Mouse (Mus musculus) CH12.LX (cell line): ENCODE measurements around the gene Slc34a1. TPM values are rescaled to one million over a fixed set of nuclear protein-coding genes. Genes with fewer than 3 reads are reported as not detected.

ENCODE experiments used
- DNase-seq: peaks from one replicate; pipeline ENCODE4 v3.0.0-alpha.2; 2013; ENCODE audit errors: extremely low read depth
- H3K27ac ChIP-seq: 2 replicates; pipeline ENCODE4 v1.5.1; 2012; ENCODE audit warnings: low read depth, mild to moderate bottlenecking, control low read depth, moderate library complexity; ENCODE audit not compliant: insufficient read depth
- H3K27me3 ChIP-seq: replicated peaks from 2 replicates; pipeline ENCODE3; 2012; ENCODE audit warnings: inconsistent platforms
- H3K36me3 ChIP-seq, 2 experiments: replicated peaks in 1 of 2; 2 replicates each; pipeline versions ENCODE3 to v1.6.1; 2012; ENCODE audit warnings: inconsistent platforms in 1 of 2, low read length in 1 of 2, mild to moderate bottlenecking in 1 of 2, mixed read lengths in 1 of 2, moderate library complexity in 1 of 2; ENCODE audit not compliant: control insufficient read depth in 1 of 2, insufficient read depth in 1 of 2
- H3K4me1 ChIP-seq, 2 experiments: 2 replicates each; pipeline ENCODE4 v1.6.1; 2012; ENCODE audit warnings: inconsistent platforms in 1 of 2, moderate library complexity in 1 of 2; ENCODE audit not compliant: insufficient read depth in 2 of 2, control insufficient read depth in 1 of 2
- H3K4me2 ChIP-seq: 2 replicates; pipeline ENCODE4 v1.6.1; 2012; ENCODE audit warnings: low read depth, mild to moderate bottlenecking, control low read depth; ENCODE audit not compliant: poor library complexity, insufficient read depth, severe bottlenecking
- H3K4me3 ChIP-seq, 3 experiments: fragments of 150-350 bp in 1 of 3; sonication (generic) in 1 of 3; replicated peaks in 1 of 3; 2 replicates each; pipeline versions ENCODE3 to v1.5.1; 2011 to 2012; ENCODE audit warnings: low read depth in 2 of 3, low read length in 2 of 3, mild to moderate bottlenecking in 2 of 3, moderate library complexity in 2 of 3, control low read depth in 1 of 3, improper control_type of control experiment in 1 of 3, inconsistent platforms in 1 of 3, mixed read lengths in 1 of 3; ENCODE audit not compliant: poor library complexity in 1 of 3
- H3K79me2 ChIP-seq: replicated peaks from 2 replicates; pipeline ENCODE4 v1.6.1; 2012; ENCODE audit warnings: mild to moderate bottlenecking, moderate library complexity; ENCODE audit not compliant: control insufficient read depth, poor library complexity, insufficient read depth, severe bottlenecking; ENCODE audit errors: extremely low read depth
- H3K9ac ChIP-seq: 2 replicates; pipeline ENCODE4 v1.6.1; 2012; ENCODE audit warnings: low read depth, mild to moderate bottlenecking, control low read depth, moderate library complexity; ENCODE audit not compliant: insufficient read depth
- H3K9me3 ChIP-seq: replicated peaks from 2 replicates; pipeline ENCODE3; 2012; ENCODE audit warnings: low read length, inconsistent platforms, mixed read lengths
- BHLHE40 ChIP-seq: IDR thresholded peaks from 2 replicates; pipeline ENCODE4 v1.6.1; 2011; ENCODE audit warnings: mild to moderate bottlenecking, low read depth, low read length, improper control_type of control experiment
- CHD1 ChIP-seq: IDR thresholded peaks from 2 replicates; pipeline ENCODE4 v1.6.1; 2012; ENCODE audit warnings: low read depth, low read length, improper control_type of control experiment, inconsistent platforms
- CHD2 ChIP-seq: IDR thresholded peaks from 2 replicates; pipeline ENCODE4 v1.6.1; 2011; ENCODE audit warnings: low read length, improper control_type of control experiment
- ELF1 ChIP-seq: IDR thresholded peaks from 2 replicates; pipeline ENCODE4 v1.6.1; 2014; ENCODE audit warnings: low read depth, mild to moderate bottlenecking, inconsistent platforms, low read length, improper control_type of control experiment
- EP300 ChIP-seq: IDR thresholded peaks from 2 replicates; pipeline ENCODE4 v1.6.1; 2011; ENCODE audit warnings: low read length, improper control_type of control experiment
- ETS1 ChIP-seq: conservative IDR thresholded peaks from 2 replicates; pipeline ENCODE4 v1.6.1; 2012; ENCODE audit warnings: low read depth, mild to moderate bottlenecking, inconsistent platforms, low read length, improper control_type of control experiment, moderate library complexity
- IRF4 ChIP-seq: IDR thresholded peaks from 2 replicates; pipeline ENCODE4 v1.6.1; 2014; ENCODE audit warnings: low read depth, mild to moderate bottlenecking, inconsistent platforms, low read length, improper control_type of control experiment
- JUN ChIP-seq: IDR thresholded peaks from 2 replicates; pipeline ENCODE4 v1.6.1; 2011; ENCODE audit warnings: low read depth, mild to moderate bottlenecking, low read length, improper control_type of control experiment, moderate library complexity; ENCODE audit not compliant: insufficient read depth
- JUND ChIP-seq: conservative IDR thresholded peaks from 2 replicates; pipeline ENCODE4 v1.6.1; 2011; ENCODE audit warnings: low read depth, low read length, improper control_type of control experiment
- KAT2A ChIP-seq: IDR thresholded peaks from 2 replicates; pipeline ENCODE4 v1.6.1; 2012; ENCODE audit warnings: low read length, improper control_type of control experiment, inconsistent platforms; ENCODE audit not compliant: insufficient replicate concordance
- MAFK ChIP-seq: IDR thresholded peaks from 2 replicates; pipeline ENCODE4 v1.6.1; 2011; ENCODE audit warnings: low read length, improper control_type of control experiment; ENCODE audit not compliant: insufficient replicate concordance
- MAZ ChIP-seq: IDR thresholded peaks from 2 replicates; pipeline ENCODE4 v1.6.1; 2012; ENCODE audit warnings: low read depth, mild to moderate bottlenecking, inconsistent platforms, low read length, improper control_type of control experiment, moderate library complexity
- MEF2A ChIP-seq: IDR thresholded peaks from 2 replicates; pipeline ENCODE4 v1.6.1; 2014; ENCODE audit warnings: low read depth, mild to moderate bottlenecking, inconsistent platforms, low read length, improper control_type of control experiment, borderline replicate concordance
- MYC ChIP-seq: IDR thresholded peaks from 2 replicates; pipeline ENCODE4 v1.6.1; 2011; ENCODE audit warnings: low read depth, mild to moderate bottlenecking, improper control_type of control experiment, low read length
- NELFE ChIP-seq: IDR thresholded peaks from 2 replicates; pipeline ENCODE4 v1.6.1; 2011; ENCODE audit warnings: low read depth, low read length, improper control_type of control experiment
- NRF1 ChIP-seq: IDR thresholded peaks from 2 replicates; pipeline ENCODE4 v1.6.1; 2014; ENCODE audit warnings: low read depth, mild to moderate bottlenecking, inconsistent platforms, low read length, improper control_type of control experiment, moderate library complexity
- PAX5 ChIP-seq: IDR thresholded peaks from 2 replicates; pipeline ENCODE4 v1.6.1; 2012; ENCODE audit warnings: low read length, inconsistent platforms, mixed read lengths
- POLR2A ChIP-seq: IDR thresholded peaks from 2 replicates; pipeline ENCODE4 v1.6.1; 2011; ENCODE audit warnings: low read depth, mild to moderate bottlenecking, improper control_type of control experiment, low read length
- POLR2AphosphoS2 ChIP-seq: IDR thresholded peaks from 2 replicates; pipeline ENCODE4 v1.6.1; 2011; ENCODE audit warnings: low read depth, low read length, improper control_type of control experiment
- SIN3A ChIP-seq: IDR thresholded peaks from 2 replicates; pipeline ENCODE4 v1.6.1; 2012; ENCODE audit warnings: low read length, improper control_type of control experiment, inconsistent platforms
- SMC3 ChIP-seq: IDR thresholded peaks from 2 replicates; pipeline ENCODE4 v1.6.1; 2011; ENCODE audit warnings: low read depth, low read length, improper control_type of control experiment
- TCF12 ChIP-seq: IDR thresholded peaks from 2 replicates; pipeline ENCODE4 v1.6.1; 2014; ENCODE audit warnings: low read depth, mild to moderate bottlenecking, inconsistent platforms, low read length, improper control_type of control experiment
- UBTF ChIP-seq: IDR thresholded peaks from 2 replicates; pipeline ENCODE4 v1.6.1; 2012; ENCODE audit warnings: low read depth, mild to moderate bottlenecking, inconsistent platforms, low read length, improper control_type of control experiment, moderate library complexity
- USF1 ChIP-seq: IDR thresholded peaks from 2 replicates; pipeline ENCODE4 v1.6.1; 2014; ENCODE audit warnings: low read depth, mild to moderate bottlenecking, inconsistent platforms, low read length, improper control_type of control experiment
- ZKSCAN1 ChIP-seq: IDR thresholded peaks from 2 replicates; pipeline ENCODE4 v1.6.1; 2012; ENCODE audit warnings: low read depth, inconsistent platforms, low read length, improper control_type of control experiment, borderline replicate concordance
- dilution Hi-C: fragments of 300-500 bp; cut with MboI; formaldehyde crosslinking; loops from 2 replicates; pipeline ENCODE4 v1.14.3; 2020; ENCODE audit warnings: low sequenced_read_pairs; ENCODE audit not compliant: extremely low pct_unique_long_range_greater_than_20kb, extremely low pct_ligation_motif_present
- in situ Hi-C: fragments of 300-500 bp; cut with MboI; formaldehyde crosslinking; loops from 3 replicates; pipeline ENCODE4 v1.14.3; 2019; ENCODE audit warnings: low sequenced_read_pairs, low pct_ligation_motif_present, low pct_unique_long_range_greater_than_20kb, mixed read lengths
- polyA plus RNA-seq: library from polyadenylated mRNA; unstranded; fragments of >175 nt; gene quantifications from 2 replicates; pipeline ENCODE4 v1.2.1, GENCODE M21; 2012; ENCODE audit warnings: low read depth; ENCODE audit not compliant: insufficient read length
- total RNA-seq, 2 experiments: library from RNA; depleted of rRNA; stranded (reverse); fragments of 300-350 nt in 1 of 2; fragments of >200 nt in 1 of 2; gene quantifications; 2 replicates each; pipeline ENCODE4 v1.2.3; 2012 to 2014

Gene Slc34a1
- total and polyA plus RNA-seq, 3 experiments, result not detected

- H3K4me2 ChIP-seq, result no peak overlapping the region
- TF ChIP-seq MEF2A, result no peak
- TF ChIP-seq MAZ, result no peak
- TF ChIP-seq POLR2AphosphoS2, result no peak
- TF ChIP-seq EP300, result no peak
- TF ChIP-seq KAT2A, result no peak
- TF ChIP-seq TCF12, result no peak
- TF ChIP-seq NELFE, result no peak
- no peak for TF ChIP-seq CHD1
- TF ChIP-seq MAFK, result no peak
- no peak for DNase-seq
- no peak overlapping the region for H3K9ac ChIP-seq
- no peak overlapping the region for H3K27ac ChIP-seq
- dilution Hi-C loops (no loop called here), in situ Hi-C loops (no loop called here)
- H3K9me3 ChIP-seq, result no peaks in the 10 kb centered on the region
- H3K79me2 ChIP-seq, result no peaks in the 10 kb centered on the region
- H3K4me1 ChIP-seq, result peaks cover 6 to 20% of the 10 kb centered on the region in 2 experiments
- no peak overlapping the region for H3K4me3 ChIP-seq
- H3K36me3 ChIP-seq, result no peaks in the 10 kb centered on the region
- peaks cover 56% of the 10 kb centered on the region for H3K27me3 ChIP-seq
These were observed 2.0 kb downstream of the Slc34a1 start for GRCm38 (mm10) chr13:55400039-55400346.

- Histone ChIP-seq H3K4me3 (no peak overlapping the region), H3K4me1 (peaks cover 9 to 31% of the 10 kb centered on the region in 2 experiments), H3K4me2 (no peak overlapping the region), H3K27me3 (peaks cover 63% of the 10 kb centered on the region), H3K9ac (no peak overlapping the region), H3K27ac (no peak overlapping the region), H3K79me2 (no peaks in the 10 kb centered on the region), H3K9me3 (no peaks in the 10 kb centered on the region), H3K36me3 (no peaks in the 10 kb centered on the region)
- no peak for DNase-seq
- dilution Hi-C loops, result no loop called here
- no peak for TF ChIP-seq JUND
- no peak for TF ChIP-seq JUN
- in situ Hi-C loops, result no loop called here
These were observed 5.3 kb downstream of the Slc34a1 start for GRCm38 (mm10) chr13:55403266-55403665.

DNA sequence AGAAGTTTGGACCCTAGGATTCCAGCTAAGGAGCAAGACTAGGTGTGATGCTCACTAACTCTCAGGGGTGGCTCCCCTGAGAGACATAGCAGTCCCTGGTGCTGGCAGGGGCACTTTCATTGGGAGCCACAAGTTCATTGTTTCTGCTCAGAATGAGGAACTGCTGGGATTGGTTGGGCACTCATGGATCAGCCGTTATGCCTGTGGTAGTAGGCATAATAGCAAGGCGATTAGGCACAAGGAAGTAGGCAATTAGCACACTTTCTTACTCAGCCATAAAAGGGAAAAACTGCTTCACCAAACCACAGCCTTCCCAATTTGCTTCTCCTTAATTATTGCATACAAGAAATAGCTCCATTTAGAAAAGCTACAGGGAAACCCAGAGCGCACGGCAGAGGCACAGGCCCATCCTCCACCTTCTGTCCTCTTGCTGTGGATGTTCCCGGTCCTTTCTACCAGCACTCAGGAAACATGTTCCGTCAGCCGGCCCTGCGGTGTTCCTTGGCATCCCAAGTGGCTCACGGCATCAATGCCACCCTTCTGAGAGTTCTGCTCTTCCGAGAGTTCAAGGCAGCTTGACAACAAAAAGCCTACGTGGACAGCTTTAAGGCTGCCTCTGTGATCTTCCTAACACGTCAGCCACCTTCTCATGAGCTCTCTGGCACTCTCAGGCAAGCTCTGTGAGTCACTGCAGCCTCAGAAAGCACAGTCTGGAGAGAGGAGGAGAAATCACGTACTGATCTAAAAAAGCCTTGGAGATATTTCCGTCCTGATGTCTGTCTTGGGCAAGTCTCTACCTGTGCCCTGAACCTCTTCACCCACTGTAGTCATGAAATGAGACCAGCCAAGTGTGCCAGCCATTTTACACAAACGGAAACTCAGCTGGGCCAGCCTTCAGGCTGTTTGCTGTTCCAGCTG, 6.2 kb downstream of the Slc34a1 start:
- peak; percentile 50 for DNase-seq
- no peak overlapping the region for H3K4me3 ChIP-seq
- H3K36me3 ChIP-seq, result no peaks in the 10 kb centered on the region
- H3K27ac ChIP-seq, result no peak overlapping the region
- dilution Hi-C loops (no loop called here), in situ Hi-C loops (no loop called here)
- H3K4me1 ChIP-seq, result peaks cover 9 to 30% of the 10 kb centered on the region in 2 experiments
- H3K79me2 ChIP-seq, result no peaks in the 10 kb centered on the region
- no peak overlapping the region for H3K4me2 ChIP-seq
- H3K27me3 ChIP-seq, result peaks cover 61% of the 10 kb centered on the region
- H3K9ac ChIP-seq, result no peak overlapping the region
- H3K9me3 ChIP-seq, result no peaks in the 10 kb centered on the region
- TF ChIP-seq MEF2A, result peak; percentile 72; the same call in 1 of the 2 replicates
- TF ChIP-seq IRF4, result peak; percentile 55; the same call in 1 of the 2 replicates
- TF ChIP-seq MAZ, result no peak
- no peak for TF ChIP-seq PAX5
- TF ChIP-seq SIN3A, result no peak
- TF ChIP-seq JUN, result no peak
- peak; percentile 57 for TF ChIP-seq BHLHE40
- no peak for TF ChIP-seq CHD2
- no peak for TF ChIP-seq USF1
- no peak for TF ChIP-seq POLR2A
- TF ChIP-seq ETS1, result peak; percentile 52; the same call in 1 of the 2 replicates
- TF ChIP-seq NRF1, result no peak
- peak; percentile 24; the same call in 1 of the 2 replicates for TF ChIP-seq ELF1
- TF ChIP-seq UBTF, result no peak
- TF ChIP-seq SMC3, result no peak
- no peak for TF ChIP-seq ZKSCAN1
- peak; percentile 48; the same call in 1 of the 2 replicates for TF ChIP-seq TCF12
- TF ChIP-seq MYC, result no peak
